Mouse (Mus musculus): Measurements from ENCODE around the gene 2310009B15Rik. TPM values are rescaled to one million over a fixed set of nuclear protein-coding genes. Genes with fewer than 3 reads are reported as not detected.

The 2310009B15Rik gene
- polyA plus RNA-seq (2014; fragmentation: Illumina TruSeq; extraction: RNeasy Lipid Tissue Mini Kit (QIAGEN cat#74804); ENCODE audit: low read depth, low replicate concordance), result 5.6 TPM

GRCm38 (mm10) chr1:138856101-138856950, at the start of gene 2310009B15Rik:
Gene 2310009B15Rik (minus strand): TSS chr1:138856852.

GRCm38 (mm10) chr1:138848511-138849109, 8.0 kb downstream of the 2310009B15Rik start, which contains the start of gene Lhx9:
Gene Lhx9 (minus strand): TSS chr1:138848577.

Other genes with a start within 250 kb of the 2310009B15Rik start
- gene Nek7, start 236.7 kb downstream of the 2310009B15Rik start, polyA plus RNA-seq (2014; fragmentation: Illumina TruSeq; extraction: RNeasy Lipid Tissue Mini Kit (QIAGEN cat#74804); ENCODE audit: low read depth, low replicate concordance), result 145 TPM
- 0.09 TPM for gene Lhx9, start 8.3 kb downstream of the 2310009B15Rik start, polyA plus RNA-seq (2014; fragmentation: Illumina TruSeq; extraction: RNeasy Lipid Tissue Mini Kit (QIAGEN cat#74804); ENCODE audit: low read depth, low replicate concordance)
- gene Dennd1b, start 106.6 kb upstream of the 2310009B15Rik start, polyA plus RNA-seq (2014; fragmentation: Illumina TruSeq; extraction: RNeasy Lipid Tissue Mini Kit (QIAGEN cat#74804); ENCODE audit: low read depth, low replicate concordance), result 80.4 TPM

Measured in sigmoid colon, adult 10 weeks (tissue).